In genomic region chr2:73450172-73450715, GRCm38 (mm10) we compare ENCODE assay signal across 10 mouse cellular contexts.
DNase-seq lines count a peak whose midpoint lies in the region; ATAC-seq and TF ChIP-seq lines count a peak whose summit lies in the region.
"Had no signal": no experiment of that assay in that cellular context is flagged by ENCODE, and none has a peak within 500 bp of the region (broad histone marks: within the 10 kb centered on the region; RNA-seq: fewer than 3 reads in every experiment).

No protein-coding gene starts in this region.

- peaks cover 14% of the 10 kb centered on the region for H3K4me1 ChIP-seq in kidney, embryonic 14.5 days (ENCODE audit: control insufficient read depth, insufficient read depth, low read length)
- peaks cover 12% of the 10 kb centered on the region; the same call in 1 of the 2 replicates for H3K4me1 ChIP-seq in intestine, embryonic 14.5 days (replicated peaks; ENCODE audit: control insufficient read depth, insufficient read depth, low read length)
- H3K4me1 ChIP-seq in small intestine, adult 2 months (ENCODE audit: control insufficient read depth, insufficient read depth, insufficient read length, low read length), result peaks cover 11% of the 10 kb centered on the region; the same call in 1 of the 2 replicates

- WGBS in kidney, embryonic 14.5 days, result 29% methylated on average over 6 of the region's 6 CpGs
- WGBS in intestine, embryonic 14.5 days, result 39% methylated on average over 6 of the region's 6 CpGs
- 48% methylated on average over 6 of the region's 6 CpGs for WGBS in small intestine, adult 2 months

- no peak for DNase-seq in kidney, adult 8-10 months
- DNase-seq in T-cell, adult 2 months (ENCODE audit: low spot score), result peak; percentile 75
- DNase-seq in intestine, embryonic 14.5 days (ENCODE audit: low spot score), result no peak
- no peak for DNase-seq in testis, postnatal 14 days (ENCODE audit: low spot score)
- DNase-seq in gastrocnemius, postnatal 14 days, result no peak
- DNase-seq in left cerebral cortex, adult 11 months (ENCODE audit: low spot score), result no peak

- peak; percentile 64 for ATAC-seq in kidney, embryonic 14.5 days (ENCODE audit: low FRiP score, low TSS enrichment)
- ATAC-seq in intestine, embryonic 14.5 days (replicated peaks; ENCODE audit: low FRiP score, low TSS enrichment, low read depth), result peak; percentile 74

- no peak overlapping the region for H3K9ac ChIP-seq in kidney, embryonic 14.5 days (ENCODE audit: low read depth, low read length)
- H3K9ac ChIP-seq in intestine, embryonic 14.5 days (ENCODE audit: low read length), result no peak overlapping the region
- H3K9ac ChIP-seq: stomach, embryonic 15.5 days had no signal

- H3K4me3 ChIP-seq in kidney, embryonic 14.5 days (ENCODE audit: low read length), result no peak overlapping the region
- H3K4me3 ChIP-seq in intestine, embryonic 14.5 days (ENCODE audit: low read depth, low read length), result no peak overlapping the region
- H3K4me3 ChIP-seq in small intestine, adult 2 months (ENCODE audit: low read depth, low read length), result peak overlapping the region; percentile 14; the same call in 1 of the 2 replicates
- H3K4me3 ChIP-seq: stomach, embryonic 15.5 days had no signal

- H3K27me3 ChIP-seq in kidney, embryonic 14.5 days (ENCODE audit: control insufficient read depth, insufficient read depth, low read length), result no peaks in the 10 kb centered on the region
- no peaks in the 10 kb centered on the region for H3K27me3 ChIP-seq in intestine, embryonic 14.5 days (replicated peaks; ENCODE audit: control insufficient read depth, insufficient read depth, low read length)
- H3K27me3 ChIP-seq in small intestine, adult 2 months (ENCODE audit: control insufficient read depth, insufficient read depth, low read length), result no peaks in the 10 kb centered on the region
- H3K27me3 ChIP-seq: stomach, embryonic 15.5 days had no signal

- intact Hi-C loops in gastrocnemius, postnatal 14 days (cut with DNase I; ENCODE audit: low total_unique reads), result no loop called here

- H3K4me2 ChIP-seq in kidney, embryonic 14.5 days (replicated peaks; ENCODE audit: low read depth, low read length), result peak overlapping the region; percentile 13; the same call in 1 of the 2 replicates
- peak overlapping the region; percentile 14; the same call in 1 of the 2 replicates for H3K4me2 ChIP-seq in intestine, embryonic 14.5 days (ENCODE audit: low read length)
- H3K4me2 ChIP-seq: midbrain, embryonic 11.5 days; stomach, embryonic 15.5 days had no signal

- TF ChIP-seq CTCF in small intestine, adult 2 months (IDR thresholded peaks at IDR 0.05; ENCODE audit: extremely low read depth, insufficient read length, insufficient replicate concordance, low read depth, low read length), result no peak

- no peak for TF ChIP-seq POLR2A in small intestine, adult 2 months (IDR thresholded peaks at IDR 0.05; ENCODE audit: low read depth, low read length)

- H3K27ac ChIP-seq in kidney, embryonic 14.5 days (ENCODE audit: low read depth, low read length), result peak overlapping the region; percentile 20; the same call in 1 of the 2 replicates
- peak overlapping the region; percentile 64 for H3K27ac ChIP-seq in intestine, embryonic 14.5 days (ENCODE audit: low read depth)
- peak overlapping the region; percentile 35 for H3K27ac ChIP-seq in small intestine, adult 2 months (ENCODE audit: insufficient read depth, low read depth, low read length)
- H3K27ac ChIP-seq: stomach, embryonic 15.5 days had no signal

- no peaks in the 10 kb centered on the region for H3K9me3 ChIP-seq in kidney, embryonic 14.5 days (ENCODE audit: control insufficient read depth, low read length)
- H3K9me3 ChIP-seq in intestine, embryonic 14.5 days (ENCODE audit: control insufficient read depth, low read length), result no peaks in the 10 kb centered on the region
- H3K9me3 ChIP-seq: stomach, embryonic 15.5 days had no signal

- no peaks in the 10 kb centered on the region for H3K36me3 ChIP-seq in kidney, embryonic 14.5 days (ENCODE audit: control insufficient read depth, insufficient read depth, low read length)
- peaks cover 6% of the 10 kb centered on the region; the same call in 1 of the 2 replicates for H3K36me3 ChIP-seq in intestine, embryonic 14.5 days (ENCODE audit: control insufficient read depth, insufficient read depth, low read length)
- peaks cover 16% of the 10 kb centered on the region for H3K36me3 ChIP-seq in small intestine, adult 2 months (ENCODE audit: control insufficient read depth, insufficient read depth, low read length)
- H3K36me3 ChIP-seq: stomach, embryonic 15.5 days had no signal
